Mouse (Mus musculus) embryonic facial prominence, embryonic 13.5 days (tissue): ENCODE measurements around the gene Fcer2a. TPM values are rescaled to one million over a fixed set of nuclear protein-coding genes. Genes with fewer than 3 reads are reported as not detected.

Source experiments
- ATAC-seq: fragments of 200-750 bp; cut with Nextera tagmentation; 2 replicates; pipeline ENCODE4 v1.8.0; 2017; ENCODE audit warnings: low read depth; ENCODE audit not compliant: insufficient number of reproducible peaks, insufficient read depth, low FRiP score, low TSS enrichment
- H3K27ac ChIP-seq: fragments of 300-500 bp; sonication (generic); 2 replicates; pipeline ENCODE4 v1.5.1; 2015; ENCODE audit warnings: moderate library complexity, mild to moderate bottlenecking, inconsistent platforms
- H3K27me3 ChIP-seq: fragments of 300-500 bp; sonication (generic); 2 replicates; pipeline ENCODE4 v1.6.1; 2015; ENCODE audit warnings: mild to moderate bottlenecking, inconsistent platforms
- H3K36me3 ChIP-seq: fragments of 300-500 bp; sonication (generic); 2 replicates; pipeline ENCODE4 v1.6.1; 2015; ENCODE audit warnings: mild to moderate bottlenecking, inconsistent platforms
- H3K4me1 ChIP-seq: fragments of 300-500 bp; sonication (generic); 2 replicates; pipeline ENCODE4 v1.6.1; 2015; ENCODE audit warnings: inconsistent platforms
- H3K4me2 ChIP-seq: fragments of 300-500 bp; sonication (generic); 2 replicates; pipeline ENCODE4 v1.6.1; 2015; ENCODE audit warnings: moderate library complexity, mild to moderate bottlenecking, inconsistent platforms
- H3K4me3 ChIP-seq: fragments of 300-500 bp; sonication (generic); 2 replicates; pipeline ENCODE4 v1.5.1; 2015; ENCODE audit warnings: mild to moderate bottlenecking, inconsistent platforms
- H3K9ac ChIP-seq: fragments of 300-500 bp; sonication (generic); 2 replicates; pipeline ENCODE4 v1.6.1; 2015; ENCODE audit warnings: mild to moderate bottlenecking, inconsistent platforms
- H3K9me3 ChIP-seq: fragments of 300-500 bp; sonication (generic); 2 replicates; pipeline ENCODE4 v1.6.1; 2016; ENCODE audit warnings: inconsistent platforms
- WGBS: fragments of 180-500 bp; shearing (Covaris S2); methylation state at CpG from one replicate; pipeline ENCODE4 v1.1.7; 2015; ENCODE audit warnings: mixed read lengths; 5-methylcytosine and 5-hydroxymethylcytosine counted together
- polyA plus RNA-seq: library from polyadenylated mRNA; unstranded; fragments of >200 nt; fragmentation: Nextera tagmentation; extraction: Ambion mirVana; gene quantifications from 2 replicates; pipeline ENCODE4 v1.2.1, GENCODE M21; 2015

Gene Fcer2a
- polyA plus RNA-seq, 1 experiment from 2014 or later, result 0.27 TPM

DNA sequence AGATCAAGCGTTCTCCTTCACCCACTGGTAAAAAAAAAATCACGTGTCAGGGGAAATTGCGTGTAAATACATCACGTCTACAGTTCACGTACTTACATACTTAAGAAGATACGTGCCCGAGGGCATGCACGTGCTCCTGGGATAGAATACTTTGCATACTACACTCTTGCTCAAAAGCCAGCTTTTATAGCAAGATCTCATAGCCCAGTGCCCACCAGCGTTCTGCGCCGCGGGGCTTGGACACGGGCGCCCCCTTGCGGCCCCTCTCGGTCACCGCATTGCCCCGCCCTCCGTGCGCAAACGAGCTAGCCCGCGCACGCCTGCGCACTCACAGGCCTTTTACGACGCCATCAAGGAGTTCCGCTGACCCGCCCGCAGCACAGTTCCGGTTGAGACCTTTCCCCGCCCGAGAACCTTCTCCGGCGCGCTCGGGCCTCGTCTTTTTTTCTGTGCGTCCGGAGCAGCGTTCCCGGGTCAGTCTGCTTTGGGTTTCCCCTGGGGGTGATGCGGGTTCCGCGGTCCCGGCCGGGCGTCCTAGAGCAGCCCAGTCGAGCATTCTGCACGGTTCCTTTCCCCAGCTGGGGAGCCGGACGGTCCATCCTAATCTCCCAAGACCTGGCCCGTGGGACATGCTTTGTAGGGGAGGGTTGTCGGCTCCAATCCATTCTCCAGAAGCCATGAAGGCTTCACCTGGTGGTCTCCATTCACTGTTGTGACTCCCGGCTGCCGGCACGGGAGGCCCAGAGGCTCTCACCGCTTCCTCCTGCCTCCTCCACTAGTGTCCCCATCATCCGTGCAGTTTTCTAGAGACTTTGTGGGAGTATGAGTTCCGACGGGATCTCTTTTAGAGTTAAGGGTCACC, 17.6 kb downstream of the Fcer2a start, which contains the start of gene Trappc5:
Gene Trappc5, plus strand, starts transcription at position 169 of the 862 bp plus-strand sequence.
- under 1% methylated on average over 61 of the region's 61 CpGs for WGBS
- H3K4me2 ChIP-seq, result peak within 1 kb of the TSS; percentile 86
- H3K27me3 ChIP-seq, result no peaks in the 10 kb centered on the region
- peaks cover 29% of the 10 kb centered on the region for H3K36me3 ChIP-seq
- peaks cover 15% of the 10 kb centered on the region for H3K4me1 ChIP-seq
- peak within 1 kb of the TSS; percentile 99 for H3K9ac ChIP-seq
- H3K27ac ChIP-seq, result peak within 1 kb of the TSS; percentile 91
- ATAC-seq, result peak; percentile 81
- H3K9me3 ChIP-seq, result no peaks in the 10 kb centered on the region
- peak within 1 kb of the TSS; percentile 77 for H3K4me3 ChIP-seq

DNA sequence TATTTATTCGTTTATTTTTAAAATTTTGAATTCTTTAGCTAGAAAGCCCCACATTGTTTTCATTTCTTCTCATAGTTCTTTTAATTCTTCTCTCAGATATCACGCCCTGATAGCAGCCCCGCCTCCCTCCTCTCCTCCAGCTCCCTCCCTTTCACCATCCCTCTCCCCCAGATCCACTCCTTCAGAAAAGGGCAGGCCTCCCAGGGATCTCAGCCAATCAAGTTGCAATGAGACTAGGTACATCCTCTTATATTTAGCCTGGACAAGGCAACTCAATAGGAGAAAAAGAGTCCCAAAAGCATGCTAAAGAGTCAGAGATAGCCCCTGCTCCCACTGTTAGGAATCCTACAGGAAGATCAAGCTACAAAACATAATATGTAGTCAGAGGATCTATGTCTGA, 19.3 kb downstream of the Fcer2a start:
- H3K4me3 ChIP-seq, result no peak overlapping the region
- H3K36me3 ChIP-seq, result peaks cover 12% of the 10 kb centered on the region
- WGBS, result 40% methylated on average over 3 of the region's 3 CpGs
- no peaks in the 10 kb centered on the region for H3K27me3 ChIP-seq
- H3K9me3 ChIP-seq, result no peaks in the 10 kb centered on the region
- H3K27ac ChIP-seq, result no peak overlapping the region
- no peak for ATAC-seq
- peaks cover 16% of the 10 kb centered on the region for H3K4me1 ChIP-seq
- no peak overlapping the region for H3K4me2 ChIP-seq
- no peak overlapping the region for H3K9ac ChIP-seq

DNA sequence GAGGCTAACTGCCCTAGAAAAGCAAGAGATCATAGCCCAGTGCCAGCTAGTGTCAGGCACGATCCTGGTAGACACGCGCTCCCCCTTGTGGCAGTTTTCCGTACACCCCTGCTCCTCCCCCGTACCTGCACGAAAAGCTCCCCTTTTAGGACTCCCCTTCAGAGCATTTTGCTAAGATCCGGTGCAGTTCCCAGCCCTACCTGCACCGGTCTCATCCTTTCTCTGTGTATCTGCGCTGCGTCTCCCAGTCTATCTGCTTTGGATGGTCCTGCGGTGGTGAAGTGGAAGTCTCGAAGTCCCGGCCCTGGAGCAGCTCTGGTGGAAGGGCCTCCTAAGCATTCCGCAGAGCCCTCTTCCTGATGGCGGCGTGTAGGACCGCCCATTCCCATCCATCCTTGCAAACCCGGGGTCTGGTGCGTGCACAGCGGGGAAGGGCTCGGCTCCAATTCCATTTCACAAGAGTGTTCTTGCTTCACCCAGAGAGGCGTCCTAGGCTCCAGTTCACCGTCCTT, 21.9 kb downstream of the Fcer2a start, which contains the start of gene Fcor:
Gene Fcor, minus strand, starts transcription at position 383 of the 512 bp plus-strand sequence.
- no peaks in the 10 kb centered on the region for H3K9me3 ChIP-seq
- peak within 1 kb of the TSS; percentile 68 for H3K27ac ChIP-seq
- peak within 1 kb of the TSS; percentile 72 for H3K9ac ChIP-seq
- H3K36me3 ChIP-seq, result no peaks in the 10 kb centered on the region
- H3K4me1 ChIP-seq, result peaks cover 3% of the 10 kb centered on the region; the same call in 1 of the 2 replicates
- peak within 1 kb of the TSS; percentile 63 for H3K4me2 ChIP-seq
- no peaks in the 10 kb centered on the region for H3K27me3 ChIP-seq
- 0% methylated on average over 23 of the region's 23 CpGs for WGBS
- H3K4me3 ChIP-seq, result peak within 1 kb of the TSS; percentile 57
- ATAC-seq, result peak; percentile 85

DNA sequence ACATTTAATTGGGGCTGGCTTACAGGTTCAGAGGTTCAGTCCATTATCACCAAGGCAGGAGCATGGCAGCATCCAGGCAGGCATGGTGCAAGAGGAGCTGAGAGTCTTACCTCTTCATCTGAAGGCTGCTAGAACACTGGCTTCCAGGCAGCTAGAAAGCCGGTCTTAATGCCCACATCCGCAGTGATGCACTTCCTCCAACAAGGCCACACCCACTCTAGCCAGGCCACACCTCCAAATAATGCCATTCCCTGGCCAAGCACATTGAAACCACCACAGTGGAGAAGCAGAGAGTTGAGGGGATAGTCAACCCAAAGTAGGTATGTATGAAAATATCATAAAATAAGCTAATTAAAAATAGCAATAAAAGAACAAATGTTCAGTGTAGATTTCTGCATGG, 23.6 kb downstream of the Fcer2a start:
- no peak for ATAC-seq
- WGBS, result 80% methylated on average over 2 of the region's 2 CpGs
- Histone ChIP-seq H3K9me3 (no peaks in the 10 kb centered on the region), H3K27ac (no peak overlapping the region), H3K4me2 (no peak overlapping the region), H3K4me1 (peaks cover 3% of the 10 kb centered on the region; the same call in 1 of the 2 replicates), H3K36me3 (no peaks in the 10 kb centered on the region), H3K27me3 (no peaks in the 10 kb centered on the region), H3K9ac (no peak overlapping the region), H3K4me3 (no peak overlapping the region)

DNA sequence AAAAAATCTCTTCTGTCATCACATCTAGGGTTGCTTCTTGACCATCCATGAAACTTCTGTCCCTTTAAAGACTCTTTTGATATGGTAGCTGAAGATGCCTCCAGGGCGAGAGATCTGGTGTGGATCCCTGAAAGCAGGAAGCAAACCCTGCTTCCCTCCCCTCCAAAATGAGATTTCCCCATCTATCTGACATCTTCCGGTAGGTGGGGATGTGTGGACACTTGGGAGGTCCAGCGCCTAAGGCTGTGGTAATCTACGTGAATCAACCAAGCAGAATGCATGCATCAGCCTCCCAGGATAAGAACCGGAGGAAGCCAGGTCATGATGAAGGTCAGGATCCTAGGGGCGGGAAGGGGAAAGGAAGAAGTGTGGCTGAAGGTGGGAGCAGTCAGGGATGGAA, 28.5 kb downstream of the Fcer2a start, which contains the start of gene Mcemp1:
Gene Mcemp1, plus strand, starts transcription at position 248 of the 400 bp plus-strand sequence.
- no peaks in the 10 kb centered on the region for H3K9me3 ChIP-seq
- no peak within 1 kb of the TSS for H3K4me2 ChIP-seq
- H3K4me1 ChIP-seq, result no peaks in the 10 kb centered on the region
- H3K9ac ChIP-seq, result no peak within 1 kb of the TSS
- no peaks in the 10 kb centered on the region for H3K27me3 ChIP-seq
- ATAC-seq, result no peak
- no peaks in the 10 kb centered on the region for H3K36me3 ChIP-seq
- no peak within 1 kb of the TSS for H3K4me3 ChIP-seq
- no peak within 1 kb of the TSS for H3K27ac ChIP-seq
- WGBS, result 49% methylated on average over 6 of the region's 6 CpGs

DNA sequence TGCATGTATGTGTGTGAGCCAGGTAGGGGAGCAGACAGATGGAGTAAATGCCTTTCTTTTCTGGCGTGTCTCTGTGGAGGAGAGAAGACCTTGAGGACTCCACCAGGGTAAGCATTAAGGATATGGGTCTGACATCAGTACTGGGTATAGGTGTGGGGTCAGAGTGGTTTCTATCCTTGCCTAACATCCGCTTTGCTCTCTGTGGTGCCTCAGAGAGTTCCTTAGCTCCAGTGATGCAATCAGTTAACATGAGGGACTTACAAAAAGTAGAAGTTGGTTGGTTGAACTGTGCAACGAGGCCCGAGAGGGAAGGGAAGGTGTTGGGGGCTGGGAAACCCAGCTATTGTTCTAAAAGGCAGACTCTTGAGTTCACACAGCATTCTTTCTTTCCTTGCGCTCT, 29.6 kb downstream of the Fcer2a start:
- H3K4me2 ChIP-seq, result no peak overlapping the region
- H3K27ac ChIP-seq, result no peak overlapping the region
- no peaks in the 10 kb centered on the region for H3K27me3 ChIP-seq
- no peaks in the 10 kb centered on the region for H3K9me3 ChIP-seq
- 64% methylated on average over 5 of the region's 5 CpGs for WGBS
- no peak overlapping the region for H3K9ac ChIP-seq
- no peak for ATAC-seq
- no peak overlapping the region for H3K4me3 ChIP-seq
- H3K36me3 ChIP-seq, result no peaks in the 10 kb centered on the region
- H3K4me1 ChIP-seq, result no peaks in the 10 kb centered on the region

DNA sequence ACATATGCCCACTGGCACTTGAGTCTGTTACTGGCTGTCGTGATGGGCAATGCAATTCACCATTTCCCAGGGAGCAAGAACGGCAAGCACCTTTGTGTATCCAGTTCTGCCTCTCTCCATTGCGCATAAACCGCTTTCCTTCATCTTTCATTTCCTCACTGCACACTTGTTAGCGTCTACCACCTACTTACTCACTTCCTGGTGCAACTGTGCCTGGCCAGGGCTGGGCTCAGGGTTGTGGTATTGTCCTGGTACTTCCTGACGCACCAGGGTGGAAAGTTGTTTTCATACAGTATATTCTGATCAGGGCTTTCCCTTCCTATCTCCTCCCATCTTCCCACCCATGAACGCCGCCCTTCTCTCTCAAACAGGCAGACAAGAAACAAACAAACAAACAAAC, 33.1 kb downstream of the Fcer2a start:
- Histone ChIP-seq H3K9ac (no peak overlapping the region), H3K9me3 (no peaks in the 10 kb centered on the region), H3K27me3 (no peaks in the 10 kb centered on the region), H3K36me3 (no peaks in the 10 kb centered on the region), H3K4me2 (no peak overlapping the region), H3K27ac (no peak overlapping the region), H3K4me3 (no peak overlapping the region), H3K4me1 (peaks cover 5% of the 10 kb centered on the region; the same call in 1 of the 2 replicates)
- ATAC-seq, result no peak
- WGBS, result 79% methylated on average over 8 of the region's 8 CpGs

DNA sequence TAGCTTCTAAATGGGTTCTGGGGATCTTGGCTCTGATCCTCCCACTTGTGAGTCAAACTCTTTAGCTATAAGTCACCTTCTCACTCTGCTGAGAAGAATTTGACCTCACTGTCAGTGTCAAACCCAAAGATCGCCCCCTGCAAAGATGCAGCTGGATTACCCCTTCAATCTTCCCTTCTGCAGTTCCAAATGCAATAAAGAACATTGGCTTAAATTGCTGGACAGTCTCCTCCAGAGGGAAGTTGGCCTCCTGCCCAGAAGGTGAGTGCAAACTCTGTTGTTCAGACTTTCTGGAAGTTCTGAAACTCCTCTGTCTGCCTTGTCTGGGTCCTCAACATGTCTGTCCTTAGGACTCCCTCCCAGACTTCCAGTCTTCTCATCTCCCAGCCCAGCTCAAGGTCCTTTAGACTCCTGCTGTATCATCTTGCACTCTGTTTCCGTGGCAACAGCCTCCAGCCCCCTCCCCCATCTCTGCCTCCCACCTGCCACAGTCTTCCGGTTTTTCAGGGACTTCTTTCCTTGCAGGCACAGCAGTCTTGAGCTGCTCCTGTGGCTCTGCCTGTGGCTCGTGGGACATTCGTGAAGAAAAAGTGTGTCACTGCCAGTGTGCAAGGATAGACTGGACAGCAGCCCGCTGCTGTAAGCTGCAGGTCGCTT, 37.1 kb downstream of the Fcer2a start:
- Histone ChIP-seq H3K4me1 (peaks cover 5% of the 10 kb centered on the region; the same call in 1 of the 2 replicates), H3K4me3 (no peak overlapping the region), H3K27me3 (no peaks in the 10 kb centered on the region), H3K9me3 (no peaks in the 10 kb centered on the region), H3K4me2 (no peak overlapping the region), H3K36me3 (no peaks in the 10 kb centered on the region), H3K9ac (no peak overlapping the region), H3K27ac (no peak overlapping the region)
- ATAC-seq, result 0 out of 2 replicates have a peak, but pooled peaks have one; percentile 29
- WGBS, result 16% methylated on average over 7 of the region's 7 CpGs

DNA sequence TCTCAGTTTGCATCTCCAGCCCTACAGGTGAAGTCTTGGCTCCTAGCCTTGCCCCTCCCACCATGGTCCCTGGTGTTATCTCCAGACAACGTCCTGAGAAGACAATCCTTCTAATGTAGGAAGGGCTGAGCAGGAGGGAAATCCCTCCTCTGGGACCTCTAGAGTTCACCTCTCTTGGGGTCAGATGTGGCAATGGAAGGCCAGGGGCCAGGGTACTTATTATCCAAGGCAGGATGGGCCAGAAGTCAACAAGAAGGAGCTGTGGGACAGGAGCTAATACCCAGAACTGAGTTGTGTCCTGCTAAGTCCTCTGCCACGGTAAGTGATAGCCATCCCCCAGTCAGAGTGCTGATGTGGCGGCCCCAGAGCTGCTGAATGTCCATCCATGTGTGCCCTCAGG, 38.4 kb downstream of the Fcer2a start, which contains the start of gene Retn:
Gene Retn, plus strand, starts transcription at position 245 of the 400 bp plus-strand sequence.
- Histone ChIP-seq H3K27ac (no peak within 1 kb of the TSS), H3K27me3 (no peaks in the 10 kb centered on the region), H3K9ac (no peak within 1 kb of the TSS), H3K9me3 (no peaks in the 10 kb centered on the region), H3K4me3 (no peak within 1 kb of the TSS), H3K36me3 (no peaks in the 10 kb centered on the region), H3K4me1 (peaks cover 5% of the 10 kb centered on the region; the same call in 1 of the 2 replicates), H3K4me2 (no peak within 1 kb of the TSS)
- ATAC-seq, result no peak
- WGBS, result 72% methylated on average over 3 of the region's 3 CpGs

DNA sequence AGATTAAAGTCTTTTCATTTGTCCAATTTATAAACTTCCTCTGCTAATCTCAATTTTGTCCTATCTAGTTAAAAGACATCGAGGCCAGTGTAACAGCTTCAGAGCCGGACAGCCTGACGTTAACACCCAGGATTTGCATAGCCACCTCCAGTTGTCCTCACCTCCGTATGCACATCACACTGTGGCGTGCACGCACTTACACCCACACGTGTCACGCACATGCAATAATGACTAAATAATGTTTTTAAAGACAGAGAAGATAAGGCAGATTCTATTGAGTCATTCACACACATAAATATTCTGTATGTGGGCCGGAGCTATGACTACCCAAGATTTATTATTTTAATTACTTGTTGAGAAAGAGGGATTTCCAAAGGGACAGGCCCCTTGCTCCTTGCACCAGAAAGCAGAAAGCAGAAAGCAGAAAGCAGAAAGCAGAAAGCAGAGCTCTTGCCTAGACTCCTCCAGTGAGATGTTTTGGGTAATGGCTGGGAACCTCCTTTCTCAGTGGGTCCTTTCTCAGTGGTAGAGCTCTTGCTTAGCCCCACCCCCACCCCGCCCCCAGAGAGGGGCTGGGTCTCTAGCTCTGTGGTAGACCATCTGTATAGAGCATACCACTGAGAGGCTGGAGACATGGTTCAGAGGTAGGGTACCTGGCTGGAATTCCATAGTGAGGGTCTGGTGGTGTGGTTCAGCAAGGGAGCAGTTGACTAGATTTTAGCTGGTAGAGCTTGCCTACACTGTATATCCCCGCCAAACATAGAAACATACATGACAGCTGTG, 39.1 kb downstream of the Fcer2a start:
- Histone ChIP-seq H3K4me2 (no peak overlapping the region), H3K27ac (no peak overlapping the region), H3K4me3 (no peak overlapping the region), H3K9me3 (no peaks in the 10 kb centered on the region), H3K4me1 (peaks cover 5% of the 10 kb centered on the region; the same call in 1 of the 2 replicates), H3K36me3 (no peaks in the 10 kb centered on the region), H3K27me3 (no peaks in the 10 kb centered on the region), H3K9ac (no peak overlapping the region)
- ATAC-seq, result no peak
- 76% methylated on average over 11 of the region's 11 CpGs for WGBS

DNA sequence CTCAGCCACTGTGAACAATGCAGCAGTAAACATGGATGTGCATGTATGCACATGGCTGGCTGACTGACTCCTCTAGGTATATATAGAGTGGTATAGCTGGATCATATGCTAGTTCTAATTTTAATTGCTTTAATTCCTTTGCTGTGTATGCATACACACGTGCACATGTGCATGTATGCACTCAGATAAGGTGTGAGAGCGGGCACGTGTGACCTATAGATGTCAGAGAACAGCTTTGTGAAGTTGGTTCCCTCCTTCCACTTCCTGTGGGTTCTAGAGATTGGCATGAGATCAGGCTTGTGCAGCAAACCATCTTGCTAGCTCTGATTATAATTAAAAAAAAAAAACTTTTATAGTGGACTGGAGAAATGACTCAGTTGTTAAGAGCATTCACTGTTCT, 41.1 kb downstream of the Fcer2a start:
- no peaks in the 10 kb centered on the region for H3K27me3 ChIP-seq
- H3K4me3 ChIP-seq, result no peak overlapping the region
- peaks cover 5% of the 10 kb centered on the region; the same call in 1 of the 2 replicates for H3K4me1 ChIP-seq
- no peaks in the 10 kb centered on the region for H3K9me3 ChIP-seq
- H3K4me2 ChIP-seq, result no peak overlapping the region
- H3K9ac ChIP-seq, result no peak overlapping the region
- WGBS, result 69% methylated on average over 3 of the region's 3 CpGs
- no peaks in the 10 kb centered on the region for H3K36me3 ChIP-seq
- ATAC-seq, result no peak
- no peak overlapping the region for H3K27ac ChIP-seq
